ENCODE assay signal across 8 mouse cellular contexts in the genomic region with DNA sequence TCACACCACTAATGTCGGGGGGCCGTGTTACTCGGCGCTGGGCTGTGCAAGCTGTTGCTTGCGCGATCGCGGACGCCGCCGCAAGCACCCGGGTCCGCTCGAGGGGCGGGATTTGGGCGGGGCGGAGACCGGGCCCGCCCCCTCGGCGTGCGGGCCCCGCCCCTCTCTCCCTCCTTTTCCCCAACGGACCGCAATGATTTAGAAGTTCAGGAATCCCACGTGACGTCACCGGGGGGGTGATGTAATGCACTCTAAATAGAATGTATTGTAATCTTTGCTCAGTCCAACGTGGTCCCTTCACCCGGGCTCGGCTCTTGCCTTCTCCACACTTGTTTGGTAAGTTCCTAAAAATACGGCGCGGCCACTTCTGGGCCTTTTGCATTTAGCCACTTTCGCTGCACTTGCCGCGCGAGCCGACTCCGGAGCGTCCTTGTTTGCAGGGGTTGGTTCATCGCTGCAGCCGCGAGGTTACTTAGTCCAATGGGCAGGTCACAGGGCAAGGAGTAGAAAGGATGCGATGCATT. TPM values are rescaled to one million over a fixed set of nuclear protein-coding genes. Genes with fewer than 3 reads are reported as not detected.
DNase-seq lines count a peak whose midpoint lies in the region; ATAC-seq and TF ChIP-seq lines count a peak whose summit lies in the region.

A gene (plus strand): TSS at position 233 of the 524 bp plus-strand sequence.

- no peaks in the 10 kb centered on the region for H3K9me3 ChIP-seq in forebrain, postnatal 0 days (ENCODE audit: low read length)
- no peaks in the 10 kb centered on the region for H3K9me3 ChIP-seq in neural tube, embryonic 14.5 days (ENCODE audit: control insufficient read depth, low read length)

- H3K4me1 ChIP-seq in forebrain, postnatal 0 days (ENCODE audit: insufficient read depth): no peaks in the 10 kb centered on the region
- H3K4me1 ChIP-seq in lung, adult 2 months (ENCODE audit: control insufficient read depth, insufficient read depth, low read length): peaks cover 6% of the 10 kb centered on the region; the same call in 1 of the 2 replicates
- H3K4me1 ChIP-seq in neural tube, embryonic 14.5 days (ENCODE audit: control insufficient read depth, insufficient read depth, low read length): peaks cover 21% of the 10 kb centered on the region

- ATAC-seq in forebrain, postnatal 0 days: peak; percentile 81
- ATAC-seq in neural tube, embryonic 14.5 days (ENCODE audit: low read depth): peak; percentile 78

- intact Hi-C loops in heart, postnatal 36 days (cut with DNase I): loop anchor here (2.0 to 10.0 kb wide), 5 partner anchors 105 to 798 kb away; no protein-coding TSS in a partner anchor

- DNase-seq in CD4-positive helper T cell, adult 2 months (ENCODE audit: low read depth, low spot score): peak; percentile 29
- DNase-seq in cerebellum, adult 11-12 months: peak; percentile 89
- DNase-seq in forebrain, postnatal 0 days: peak; percentile 79
- DNase-seq in heart, postnatal 36 days: peak; percentile 91 to 97
- DNase-seq in layer of hippocampus, adult 2 months (ENCODE audit: low spot score in 2 of 2): peak; percentile 46 to 65
- peak; percentile 79 for DNase-seq in lung, adult 2 months
- DNase-seq in thymus, adult 18-20 months: peak; percentile 25 to 31

- peaks cover 32% of the 10 kb centered on the region for H3K27me3 ChIP-seq in forebrain, postnatal 0 days (ENCODE audit: insufficient read depth, low read length)
- peaks cover 45% of the 10 kb centered on the region for H3K27me3 ChIP-seq in neural tube, embryonic 14.5 days (ENCODE audit: control insufficient read depth, insufficient read depth, low read length)

- H3K36me3 ChIP-seq in forebrain, postnatal 0 days (ENCODE audit: insufficient read depth): no peaks in the 10 kb centered on the region
- H3K36me3 ChIP-seq in neural tube, embryonic 14.5 days (ENCODE audit: control insufficient read depth, insufficient read depth, low read length): no peaks in the 10 kb centered on the region

- H3K4me2 ChIP-seq in forebrain, postnatal 0 days (ENCODE audit: low read depth): peak within 1 kb of the TSS; percentile 98
- peak within 1 kb of the TSS; percentile 69 for H3K4me2 ChIP-seq in neural tube, embryonic 14.5 days (ENCODE audit: low read depth, low read length)

- peak within 1 kb of the TSS; percentile 47 for H3K4me3 ChIP-seq in forebrain, postnatal 0 days (ENCODE audit: low read depth, low read length)
- H3K4me3 ChIP-seq in layer of hippocampus, adult 2 months: peak within 1 kb of the TSS; percentile 55
- peak within 1 kb of the TSS; percentile 77 for H3K4me3 ChIP-seq in lung, adult 2 months (replicated peaks; ENCODE audit: extremely low read depth, low read depth, low read length)
- H3K4me3 ChIP-seq in neural tube, embryonic 14.5 days (ENCODE audit: low read depth, low read length): peak within 1 kb of the TSS; percentile 39

- H3K27ac ChIP-seq in forebrain, postnatal 0 days (ENCODE audit: low read depth, low read length): no peak within 1 kb of the TSS
- H3K27ac ChIP-seq in layer of hippocampus, adult 2 months: peak within 1 kb of the TSS; percentile 44; the same call in 1 of the 2 replicates
- H3K27ac ChIP-seq in neural tube, embryonic 14.5 days (ENCODE audit: low read depth, low read length): no peak within 1 kb of the TSS

- TF ChIP-seq POLR2A in lung, adult 2 months (IDR thresholded peaks at IDR 0.05; ENCODE audit: borderline replicate concordance, extremely low read depth, low read depth, low read length): no peak; the same call in 1 of the 2 replicates

- H3K9ac ChIP-seq in forebrain, postnatal 0 days: peak within 1 kb of the TSS; percentile 40
- peak within 1 kb of the TSS; percentile 18 for H3K9ac ChIP-seq in neural tube, embryonic 14.5 days (replicated peaks; ENCODE audit: low read depth, low read length)

- no peak for TF ChIP-seq CTCF in forebrain, postnatal 0 days (IDR thresholded peaks at IDR 0.05; ENCODE audit: low read depth)
- no peak for TF ChIP-seq CTCF in layer of hippocampus, adult 2 months (conservative IDR thresholded peaks at IDR 0.05)
- TF ChIP-seq CTCF in lung, adult 2 months (IDR thresholded peaks at IDR 0.05; ENCODE audit: insufficient read depth, low read length): no peak

- 4% methylated on average over 45 of the region's 45 CpGs for WGBS in forebrain, postnatal 0 days
- under 1% methylated on average over 45 of the region's 45 CpGs for WGBS in lung, adult 2 months
- under 1% methylated on average over 45 of the region's 45 CpGs for WGBS in neural tube, embryonic 14.5 days

RNA-seq across cellular contexts. Expression of the gene that starts here (rescaled TPM):
- 2.3 and 2.4 TPM in 2 replicates for total RNA-seq in forebrain, postnatal 0 days (2014; rRNA removed)
- 1.2 and 3.2 TPM in 2 replicates for polyA plus RNA-seq in forebrain, postnatal 0 days (2015; fragmentation: Nextera tagmentation; extraction: Ambion mirVana)
- total RNA-seq in heart, postnatal 36 days (2021): 1 to 10 TPM; 9.3 to 9.4 TPM
- total RNA-seq in layer of hippocampus, adult 2 months (2021): 1 to 10 TPM; 5.0 to 5.6 TPM
- 3.5 and 4.0 TPM in 2 replicates for polyA plus RNA-seq in lung, adult 2 months (2012; rRNA removed)
- 7.7 and 10.0 TPM in 2 replicates for polyA plus RNA-seq in neural tube, embryonic 14.5 days (2014; fragmentation: Nextera tagmentation; extraction: Ambion mirVana)

Comparison
In these comparisons a context has a peak if more than half of its experiments do, and no peak if none do; other contexts are left out.
1. DNase-seq: peak in every context shown above with its lines; median percentile 94 in heart, postnatal 36 days; 89 in cerebellum, adult 11-12 months; 79 in forebrain, postnatal 0 days; 79 in lung, adult 2 months; 56 in layer of hippocampus, adult 2 months; 29 in CD4-positive helper T cell, adult 2 months; 28 in thymus, adult 18-20 months.